Mouse (Mus musculus) yolk sac, embryonic 10.5 days (tissue): ENCODE measurements around the gene Ppbp.
"Not testable (repeated sequence)": the region's sequence is repeated elsewhere in the genome, so short reads cannot be mapped to it uniquely, and the experiment has no call there.

Experiments used
- DNase-seq: peaks from one replicate; pipeline ENCODE4 v3.0.0-alpha.2; 2017; ENCODE audit warnings: low spot score

The Ppbp gene

GRCm38 (mm10) chr5:90788114-90788513 is 19.8 kb downstream of the Ppbp start:
- no peak for DNase-seq

GRCm38 (mm10) chr5:90789306-90790073 is 21.2 kb downstream of the Ppbp start:
- no peak for DNase-seq

GRCm38 (mm10) chr5:90790074-90790502 is 21.8 kb downstream of the Ppbp start:
- no peak for DNase-seq

GRCm38 (mm10) chr5:90794195-90794625 is 25.9 kb downstream of the Ppbp start, which contains the start of gene Cxcl15:
Gene Cxcl15, plus strand, starts transcription at chr5:90794534.
- DNase-seq, result no peak

GRCm38 (mm10) chr5:90795392-90795791 is 27.1 kb downstream of the Ppbp start:
- not testable (repeated sequence) for DNase-seq

GRCm38 (mm10) chr5:90804574-90804973 is 36.3 kb downstream of the Ppbp start:
- DNase-seq, result no peak

GRCm38 (mm10) chr5:90806050-90806449 is 37.7 kb downstream of the Ppbp start:
- DNase-seq, result no peak

GRCm38 (mm10) chr5:90807176-90807950 is 39.0 kb downstream of the Ppbp start:
- DNase-seq, result no peak
